Mouse (Mus musculus): ENCODE results near the gene Uaca.

Gene Uaca

GRCm38 (mm10) chr9:60838331-60838872, 44.1 kb downstream of the Uaca start:
- DNase-seq: no peak

GRCm38 (mm10) chr9:60841393-60841792, 47.1 kb downstream of the Uaca start:
- DNase-seq: no peak

- DNase-seq: no peak
These were observed 49.2 kb downstream of the Uaca start for GRCm38 (mm10) chr9:60843415-60844076.

- DNase-seq: peak; percentile 26 to 44
These were observed 54.4 kb downstream of the Uaca start for GRCm38 (mm10) chr9:60848730-60849129.

- peak; percentile 33 to 55 for DNase-seq
These were observed 55.6 kb downstream of the Uaca start for GRCm38 (mm10) chr9:60849986-60850385.

- DNase-seq: no peak
These were observed 59.9 kb downstream of the Uaca start for GRCm38 (mm10) chr9:60854196-60854595.

- peak; percentile 85 to 88 for DNase-seq
These were observed 63.5 kb downstream of the Uaca start for GRCm38 (mm10) chr9:60857833-60858232.

GRCm38 (mm10) chr9:60858306-60858960, 64.1 kb downstream of the Uaca start:
- peak; percentile 60 to 73 for DNase-seq

- no peak for DNase-seq
These were observed 64.7 kb downstream of the Uaca start for GRCm38 (mm10) chr9:60859031-60859430.

GRCm38 (mm10) chr9:60861030-60861429, 66.7 kb downstream of the Uaca start:
- no peak for DNase-seq

- no peak for DNase-seq
These were observed 70.3 kb downstream of the Uaca start for GRCm38 (mm10) chr9:60864664-60865063.

GRCm38 (mm10) chr9:60865866-60866265, 71.5 kb downstream of the Uaca start:
- DNase-seq: peak; percentile 53 to 63

GRCm38 (mm10) chr9:60870451-60870850, 76.1 kb downstream of the Uaca start:
- DNase-seq: no peak

GRCm38 (mm10) chr9:60870919-60871503, 76.7 kb downstream of the Uaca start:
- DNase-seq: no peak

GRCm38 (mm10) chr9:60873257-60874054, 79.1 kb downstream of the Uaca start:
- DNase-seq: no peak

- no peak for DNase-seq
These were observed 79.7 kb downstream of the Uaca start for GRCm38 (mm10) chr9:60874055-60874392.

GRCm38 (mm10) chr9:60876085-60876484, 81.7 kb downstream of the Uaca start:
- DNase-seq: no peak

- peak; percentile 40 to 44 for DNase-seq
These were observed 82.2 kb downstream of the Uaca start for GRCm38 (mm10) chr9:60876531-60876930.

GRCm38 (mm10) chr9:60878051-60878557, 83.8 kb downstream of the Uaca start:
- DNase-seq: no peak

GRCm38 (mm10) chr9:60878630-60879029, 84.3 kb downstream of the Uaca start:
- DNase-seq: no peak

GRCm38 (mm10) chr9:60885148-60885547, 90.8 kb downstream of the Uaca start:
- no peak for DNase-seq

GRCm38 (mm10) chr9:60886431-60887371, 92.4 kb downstream of the Uaca start:
- DNase-seq: peak in 1 of 2 experiments; percentile 40
